Mouse (Mus musculus): ENCODE measurements around the gene Erbb2.
A peak's percentile ranks its signal among the peaks of the same experiment; 100 is the strongest.

The Erbb2 gene

GRCm38 (mm10) chr11:98457367-98458120 is 45.3 kb downstream of the Erbb2 start:
- peak; percentile 97 to 100 for DNase-seq (ENCODE audit: low spot score in 2 of 2)

GRCm38 (mm10) chr11:98458121-98458990 is 46.1 kb downstream of the Erbb2 start:
- DNase-seq (ENCODE audit: low spot score in 2 of 2), result no peak

- DNase-seq (ENCODE audit: low spot score in 2 of 2), result peak; percentile 83 to 87
Observed at GRCm38 (mm10) chr11:98459071-98459741, 46.9 kb downstream of the Erbb2 start.

- no peak for DNase-seq (ENCODE audit: low spot score in 2 of 2)
Observed at GRCm38 (mm10) chr11:98459860-98460259, 47.6 kb downstream of the Erbb2 start.

GRCm38 (mm10) chr11:98461109-98461720 is 48.9 kb downstream of the Erbb2 start:
- DNase-seq (ENCODE audit: low spot score in 2 of 2), result no peak

GRCm38 (mm10) chr11:98462255-98462654 is 50.0 kb downstream of the Erbb2 start:
- no peak for DNase-seq (ENCODE audit: low spot score in 2 of 2)

- peak; percentile 52 to 58 for DNase-seq (ENCODE audit: low spot score in 2 of 2)
Observed at GRCm38 (mm10) chr11:98463911-98464310, 51.6 kb downstream of the Erbb2 start.

GRCm38 (mm10) chr11:98464516-98464915 is 52.2 kb downstream of the Erbb2 start:
- peak in 1 of 2 experiments; percentile 48 for DNase-seq (ENCODE audit: low spot score in 2 of 2)

GRCm38 (mm10) chr11:98469761-98470714 is 57.8 kb downstream of the Erbb2 start:
- DNase-seq (ENCODE audit: low spot score in 2 of 2), result peak; percentile 58 to 59

GRCm38 (mm10) chr11:98470795-98471194 is 58.5 kb downstream of the Erbb2 start:
- no peak for DNase-seq (ENCODE audit: low spot score in 2 of 2)

- DNase-seq (ENCODE audit: low spot score in 2 of 2), result no peak
Observed at GRCm38 (mm10) chr11:98472696-98473095, 60.4 kb downstream of the Erbb2 start.

GRCm38 (mm10) chr11:98473916-98474479 is 61.7 kb downstream of the Erbb2 start:
- DNase-seq (ENCODE audit: low spot score in 2 of 2), result no peak

GRCm38 (mm10) chr11:98474967-98475366 is 62.7 kb downstream of the Erbb2 start:
- DNase-seq (ENCODE audit: low spot score in 2 of 2), result no peak

- no peak for DNase-seq (ENCODE audit: low spot score in 2 of 2)
Observed at GRCm38 (mm10) chr11:98475630-98476433, 63.6 kb downstream of the Erbb2 start.

GRCm38 (mm10) chr11:98476434-98476807 is 64.2 kb downstream of the Erbb2 start:
- no peak for DNase-seq (ENCODE audit: low spot score in 2 of 2)

GRCm38 (mm10) chr11:98477011-98477701 is 64.9 kb downstream of the Erbb2 start:
- DNase-seq (ENCODE audit: low spot score in 2 of 2), result no peak

GRCm38 (mm10) chr11:98479026-98479939 is 67.0 kb downstream of the Erbb2 start:
- DNase-seq (ENCODE audit: low spot score in 2 of 2), result no peak

Measured in thymus, postnatal 10 days (tissue).